Mouse (Mus musculus) liver, postnatal 0 days (tissue): ENCODE measurements at regions not wholly inside any gene's neighbourhood (a gene's known extent, or its start where the extent isn't known, plus 50 kb on each side); places are given as distances from the start of the nearest gene placed in this dataset.

Source experiments
- ATAC-seq: fragments of 200-750 bp; cut with Nextera tagmentation; 2 replicates; pipeline ENCODE4 v1.8.0; 2017; ENCODE audit warnings: mild to moderate bottlenecking, moderate library complexity
- DNase-seq: peaks from one replicate; pipeline ENCODE4 v3.0.0-alpha.2; 2016
- H3K27ac ChIP-seq: fragments of 300-500 bp; sonication (generic); 2 replicates; pipeline ENCODE4 v1.5.1; 2014; ENCODE audit warnings: antibody characterized with exemption, moderate library complexity, mild to moderate bottlenecking, low read depth
- H3K27me3 ChIP-seq: fragments of 300-500 bp; sonication (generic); 2 replicates; pipeline ENCODE4 v1.6.1; 2014; ENCODE audit warnings: low read length, control low read depth, mixed read lengths; ENCODE audit not compliant: insufficient read depth
- H3K36me3 ChIP-seq: fragments of 300-500 bp; sonication (generic); replicated peaks from 2 replicates; pipeline ENCODE4 v1.6.1; 2014; ENCODE audit warnings: mild to moderate bottlenecking, control low read depth, low read length, moderate library complexity, mixed read lengths; ENCODE audit not compliant: insufficient read depth
- H3K4me1 ChIP-seq: fragments of 300-500 bp; sonication (generic); 2 replicates; pipeline ENCODE4 v1.6.1; 2014; ENCODE audit warnings: antibody characterized with exemption, mild to moderate bottlenecking, control low read depth; ENCODE audit not compliant: insufficient read depth
- H3K4me2 ChIP-seq: fragments of 300-500 bp; sonication (generic); 2 replicates; pipeline ENCODE4 v1.6.1; 2014; ENCODE audit warnings: low read depth, mild to moderate bottlenecking, low read length, moderate library complexity, mixed read lengths
- H3K4me3 ChIP-seq: fragments of 300-500 bp; sonication (generic); 2 replicates; pipeline ENCODE4 v1.5.1; 2014; ENCODE audit warnings: low read depth, low read length
- H3K9ac ChIP-seq: fragments of 300-500 bp; sonication (generic); replicated peaks from 2 replicates; pipeline ENCODE4 v1.6.1; 2014; ENCODE audit warnings: mild to moderate bottlenecking, moderate library complexity
- H3K9me3 ChIP-seq: fragments of 300-500 bp; sonication (generic); 2 replicates; pipeline ENCODE4 v1.6.1; 2016; ENCODE audit warnings: mild to moderate bottlenecking, control low read depth, low read length, mixed read lengths
- CTCF ChIP-seq: sonication (generic); IDR thresholded peaks from 2 replicates; pipeline ENCODE4 v1.5.1; 2016; ENCODE audit warnings: antibody characterized with exemption, low read depth
- EP300 ChIP-seq: IDR thresholded peaks from 2 replicates; pipeline ENCODE4 v1.6.1; 2016; ENCODE audit warnings: antibody characterized with exemption, low read depth, mild to moderate bottlenecking
- WGBS: fragments of 180-500 bp; shearing (Covaris S2); extraction: QIAGEN DNeasy Blood & Tissue Kit; methylation state at CpG from one replicate; pipeline ENCODE4 v1.1.7; 2014; ENCODE audit not compliant: insufficient replicate concordance; 5-methylcytosine and 5-hydroxymethylcytosine counted together

DNA sequence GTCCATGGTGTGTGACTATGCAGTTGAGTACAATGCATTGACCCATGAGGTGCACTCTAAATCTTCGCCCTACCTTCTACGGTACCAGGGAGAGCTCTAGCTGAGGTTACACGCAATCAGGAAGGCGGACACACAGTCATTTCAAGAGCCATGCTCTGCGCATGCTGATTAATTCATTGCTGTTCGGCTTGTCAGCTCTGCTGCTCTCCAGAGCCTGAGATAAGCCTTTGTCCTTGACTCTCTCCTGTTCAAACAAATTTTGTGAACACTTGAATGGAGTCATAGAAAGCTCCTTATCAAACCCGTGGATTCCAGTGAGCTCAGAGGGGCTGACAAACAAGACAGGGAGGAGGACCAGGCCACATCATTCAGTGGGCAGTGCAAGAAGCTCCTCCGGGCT lies 304.8 kb upstream of the Zmiz1 start:
- no peak overlapping the region for H3K4me3 ChIP-seq
- TF ChIP-seq EP300 (no peak), CTCF (no peak)
- H3K4me2 ChIP-seq: no peak overlapping the region
- H3K27me3 ChIP-seq: no peaks in the 10 kb centered on the region
- DNase-seq: no peak
- H3K9ac ChIP-seq: no peak overlapping the region
- ATAC-seq: no peak
- no peaks in the 10 kb centered on the region for H3K36me3 ChIP-seq
- no peaks in the 10 kb centered on the region for H3K4me1 ChIP-seq
- no peak overlapping the region for H3K27ac ChIP-seq
- WGBS: 60% methylated on average over 8 of the region's 8 CpGs
- H3K9me3 ChIP-seq: no peaks in the 10 kb centered on the region

GRCm38 (mm10) chr14:25155008-25155783 lies 303.8 kb upstream of the Zmiz1 start:
- WGBS: 63% methylated on average over 7 of the region's 7 CpGs

GRCm38 (mm10) chr14:25156171-25156570 lies 302.8 kb upstream of the Zmiz1 start:
- no peak for DNase-seq
- ATAC-seq: no peak
- Histone ChIP-seq H3K9me3 (no peaks in the 10 kb centered on the region), H3K4me2 (no peak overlapping the region), H3K4me3 (no peak overlapping the region), H3K36me3 (no peaks in the 10 kb centered on the region), H3K4me1 (no peaks in the 10 kb centered on the region), H3K27me3 (no peaks in the 10 kb centered on the region), H3K9ac (no peak overlapping the region), H3K27ac (no peak overlapping the region)
- WGBS: 43% methylated on average over 9 of the region's 9 CpGs
- TF ChIP-seq EP300: no peak
- no peak for TF ChIP-seq CTCF

More at GRCm38 (mm10) chr14:25155008-25155783, 303.8 kb upstream of the Zmiz1 start:
- DNase-seq: no peak
- Histone ChIP-seq H3K27ac (no peak overlapping the region), H3K4me3 (no peak overlapping the region), H3K36me3 (no peaks in the 10 kb centered on the region), H3K9me3 (no peaks in the 10 kb centered on the region), H3K4me1 (no peaks in the 10 kb centered on the region), H3K27me3 (no peaks in the 10 kb centered on the region), H3K9ac (no peak overlapping the region), H3K4me2 (no peak overlapping the region)
- TF ChIP-seq EP300 (no peak), CTCF (no peak)
- no peak for ATAC-seq

DNA sequence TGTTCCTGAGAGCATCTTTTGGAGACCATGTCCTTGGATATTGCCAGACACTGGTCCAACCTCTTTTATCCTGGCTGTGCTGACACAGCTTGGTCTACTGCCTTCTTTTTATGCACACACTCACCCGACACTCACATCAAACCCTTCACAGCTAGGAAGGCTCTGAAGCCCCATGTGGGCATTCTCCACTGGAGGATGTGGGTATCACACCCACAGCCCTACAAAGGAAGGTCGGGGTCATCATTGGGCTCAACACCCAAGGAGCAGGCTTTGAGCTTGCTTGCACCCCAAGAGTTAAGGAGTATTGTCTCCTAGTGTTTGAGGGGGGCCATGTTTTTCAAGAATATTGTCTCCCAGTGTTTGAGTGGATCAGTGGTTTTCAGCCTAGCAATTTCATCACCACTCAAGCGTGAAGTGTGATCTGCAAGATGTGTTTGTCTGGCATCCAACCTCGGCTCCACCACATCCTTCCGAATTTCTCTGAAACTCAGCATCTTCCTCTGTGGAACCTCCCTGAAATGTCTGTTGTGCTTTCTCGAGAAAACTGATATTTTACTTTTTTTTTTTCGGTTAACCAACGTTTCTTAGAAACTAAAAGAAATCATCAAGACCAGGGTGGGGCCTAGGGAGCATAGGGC lies 297.2 kb upstream of the Zmiz1 start:
- DNase-seq: no peak
- ATAC-seq: no peak
- WGBS: 60% methylated on average over 8 of the region's 8 CpGs
- H3K4me1 ChIP-seq: no peaks in the 10 kb centered on the region
- no peaks in the 10 kb centered on the region for H3K36me3 ChIP-seq
- no peak overlapping the region for H3K27ac ChIP-seq
- H3K4me2 ChIP-seq: no peak overlapping the region
- H3K27me3 ChIP-seq: no peaks in the 10 kb centered on the region
- no peak overlapping the region for H3K9ac ChIP-seq
- no peaks in the 10 kb centered on the region for H3K9me3 ChIP-seq
- TF ChIP-seq EP300 (no peak), CTCF (no peak)
- H3K4me3 ChIP-seq: no peak overlapping the region

GRCm38 (mm10) chr14:25166217-25166616 lies 292.8 kb upstream of the Zmiz1 start:
- H3K4me2 ChIP-seq: no peak overlapping the region
- H3K27ac ChIP-seq: no peak overlapping the region
- no peak overlapping the region for H3K9ac ChIP-seq
- ATAC-seq (no peak), DNase-seq (no peak)
- no peaks in the 10 kb centered on the region for H3K9me3 ChIP-seq
- no peaks in the 10 kb centered on the region for H3K36me3 ChIP-seq
- WGBS: 25% methylated on average over 1 of the region's 1 CpGs
- no peaks in the 10 kb centered on the region for H3K27me3 ChIP-seq
- TF ChIP-seq EP300 (no peak), CTCF (no peak)
- no peaks in the 10 kb centered on the region for H3K4me1 ChIP-seq
- H3K4me3 ChIP-seq: no peak overlapping the region

GRCm38 (mm10) chr14:25167604-25168003 lies 291.4 kb upstream of the Zmiz1 start:
- no peak for DNase-seq
- H3K27me3 ChIP-seq: no peaks in the 10 kb centered on the region
- no peak overlapping the region for H3K9ac ChIP-seq
- TF ChIP-seq EP300 (no peak), CTCF (no peak)
- no peak overlapping the region for H3K27ac ChIP-seq
- ATAC-seq: no peak
- H3K4me2 ChIP-seq: no peak overlapping the region
- no peaks in the 10 kb centered on the region for H3K4me1 ChIP-seq
- 71% methylated on average over 4 of the region's 4 CpGs for WGBS
- no peak overlapping the region for H3K4me3 ChIP-seq
- no peaks in the 10 kb centered on the region for H3K9me3 ChIP-seq
- no peaks in the 10 kb centered on the region for H3K36me3 ChIP-seq
